Mouse (Mus musculus) right cerebral cortex, postnatal 4 days (tissue): ENCODE results near the gene Msmp.
"Not testable (repeated sequence)": the region's sequence is repeated elsewhere in the genome, so short reads cannot be mapped to it uniquely, and the experiment has no call there.

Experiments used
- DNase-seq: peaks from one replicate; pipeline ENCODE4 v3.0.0-alpha.2; 2022

The Msmp gene

GRCm38 (mm10) chr4:43561436-43561996, 22.8 kb downstream of the Msmp start:
- DNase-seq = no peak

- DNase-seq = no peak
Observed at GRCm38 (mm10) chr4:43560976-43561375, 23.3 kb downstream of the Msmp start.

- DNase-seq = no peak
Observed at GRCm38 (mm10) chr4:43560243-43560611, 24.1 kb downstream of the Msmp start.

- DNase-seq = no peak
Observed at GRCm38 (mm10) chr4:43559519-43560242, 24.6 kb downstream of the Msmp start.

GRCm38 (mm10) chr4:43558631-43559356, 25.5 kb downstream of the Msmp start:
- no peak for DNase-seq

GRCm38 (mm10) chr4:43558028-43558630, 26.2 kb downstream of the Msmp start:
- DNase-seq = no peak

- DNase-seq = no peak
Observed at GRCm38 (mm10) chr4:43555926-43556325, 28.4 kb downstream of the Msmp start.

- DNase-seq = no peak
Observed at GRCm38 (mm10) chr4:43553891-43554290, 30.4 kb downstream of the Msmp start.

GRCm38 (mm10) chr4:43552437-43552836, 31.9 kb downstream of the Msmp start:
- no peak for DNase-seq

- not testable (repeated sequence) for DNase-seq
Observed at GRCm38 (mm10) chr4:43551854-43552253, 32.4 kb downstream of the Msmp start.

- DNase-seq = no peak
Observed at GRCm38 (mm10) chr4:43549055-43549454, 35.2 kb downstream of the Msmp start.

GRCm38 (mm10) chr4:43547160-43547559, 37.1 kb downstream of the Msmp start:
- DNase-seq = no peak

- DNase-seq = no peak
Observed at GRCm38 (mm10) chr4:43546375-43547047, 37.8 kb downstream of the Msmp start.

GRCm38 (mm10) chr4:43542044-43542443, 42.2 kb downstream of the Msmp start:
- no peak for DNase-seq

- DNase-seq = no peak
Observed at GRCm38 (mm10) chr4:43536031-43536430, 48.3 kb downstream of the Msmp start.

- DNase-seq = no peak
Observed at GRCm38 (mm10) chr4:43535628-43536027, 48.7 kb downstream of the Msmp start.

GRCm38 (mm10) chr4:43533270-43533669, 51.0 kb downstream of the Msmp start:
- no peak for DNase-seq
